Mouse (Mus musculus): ENCODE measurements around the gene Idh2. TPM values are rescaled to one million over a fixed set of nuclear protein-coding genes. Genes with fewer than 3 reads are reported as not detected.

The Idh2 gene
- polyA plus RNA-seq, 1 experiment from 2014 or later, result 629 TPM

DNA sequence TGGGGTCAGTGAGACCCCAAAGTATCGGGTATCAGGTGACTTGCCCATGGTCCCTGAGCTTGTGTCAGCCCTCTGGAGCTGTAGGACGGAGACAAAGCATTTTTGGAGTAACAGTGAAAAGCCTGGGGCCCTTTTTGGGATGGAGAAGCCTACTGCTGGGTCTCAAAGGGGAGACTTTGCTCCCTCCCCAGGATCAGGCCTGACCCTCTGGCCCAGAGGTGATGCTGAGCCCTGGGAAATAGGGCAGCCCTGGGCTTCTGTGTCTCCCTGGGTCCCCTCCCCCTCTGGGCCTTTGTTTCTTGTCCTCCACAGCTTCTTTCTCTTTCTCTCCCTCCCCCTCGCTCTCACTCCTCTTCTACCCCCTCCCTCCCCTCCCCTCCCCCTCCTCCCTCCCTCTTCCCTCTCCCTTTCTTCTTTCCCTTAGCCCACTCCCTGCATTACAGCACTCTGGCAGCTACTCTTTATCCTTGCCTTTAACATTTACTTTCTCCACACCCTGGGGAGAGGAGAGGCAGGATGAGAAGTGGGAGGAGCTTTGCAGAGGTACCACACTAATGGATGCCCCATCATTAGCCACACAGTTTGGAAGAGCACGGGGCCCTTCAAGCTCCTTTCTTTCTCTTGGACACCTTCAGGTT is 39.1 kb downstream of the Idh2 start:
- no peaks in the 10 kb centered on the region for H3K9me3 ChIP-seq (ENCODE audit: low read depth, low read length)
- H3K4me1 ChIP-seq (ENCODE audit: insufficient read depth), result peaks cover 32% of the 10 kb centered on the region
- H3K36me3 ChIP-seq (ENCODE audit: insufficient read depth), result 0 out of 2 replicates have a peak, but pooled peaks cover 3% of the 10 kb centered on the region
- no peak for TF ChIP-seq CTCF (IDR thresholded peaks at IDR 0.05; ENCODE audit: low read depth)
- no peak overlapping the region for H3K9ac ChIP-seq
- 26% methylated on average over 4 of the region's 4 CpGs for WGBS
- H3K27ac ChIP-seq (ENCODE audit: low read depth), result peak overlapping the region; percentile 52; the same call in 1 of the 2 replicates
- no peak overlapping the region for H3K4me3 ChIP-seq (ENCODE audit: low read depth, low read length)
- no peaks in the 10 kb centered on the region for H3K27me3 ChIP-seq (ENCODE audit: insufficient read depth, low read length)
- DNase-seq (no peak), ATAC-seq (ENCODE audit: insufficient read depth) (no peak)
- H3K4me2 ChIP-seq, result no peak overlapping the region

DNA sequence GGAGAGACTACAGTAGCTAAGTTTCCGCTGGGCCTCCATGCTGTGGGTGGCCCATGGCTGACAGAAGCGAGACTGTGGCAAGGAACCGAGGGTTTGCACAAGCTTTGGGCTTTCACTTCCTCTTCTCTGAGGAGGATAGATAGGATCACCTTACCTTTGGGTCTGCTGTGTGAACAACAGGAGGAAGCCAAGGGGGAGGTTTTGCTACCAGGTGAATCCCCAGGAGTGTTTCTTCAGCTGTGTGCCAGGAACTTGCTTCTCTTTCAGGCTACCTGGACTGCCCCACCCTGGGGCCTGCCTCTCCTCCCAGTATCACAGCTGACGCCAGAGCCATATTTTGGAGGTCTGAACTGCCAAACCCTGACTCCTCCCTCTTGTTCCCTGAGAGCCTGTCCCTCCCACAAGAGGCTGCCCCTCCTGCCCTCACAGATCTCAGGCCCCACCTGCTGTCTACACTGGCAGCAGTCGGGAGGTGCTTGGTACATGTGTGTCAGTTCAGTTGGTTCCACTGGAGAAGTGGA is 40.2 kb downstream of the Idh2 start:
- no peak overlapping the region for H3K4me3 ChIP-seq (ENCODE audit: low read depth, low read length)
- no peaks in the 10 kb centered on the region for H3K9me3 ChIP-seq (ENCODE audit: low read depth, low read length)
- H3K4me2 ChIP-seq, result no peak overlapping the region
- ATAC-seq (ENCODE audit: insufficient read depth), result peak; percentile 27; the same call in 1 of the 2 replicates
- H3K36me3 ChIP-seq (ENCODE audit: insufficient read depth), result no peaks in the 10 kb centered on the region
- peak; percentile 48 for DNase-seq
- H3K27ac ChIP-seq (ENCODE audit: low read depth), result no peak overlapping the region
- TF ChIP-seq CTCF (IDR thresholded peaks at IDR 0.05; ENCODE audit: low read depth), result peak; percentile 12; the same call in 1 of the 2 replicates
- H3K9ac ChIP-seq, result no peak overlapping the region
- 34% methylated on average over 5 of the region's 5 CpGs for whole genome bisulfite sequencing
- no peaks in the 10 kb centered on the region for H3K27me3 ChIP-seq (ENCODE audit: insufficient read depth, low read length)
- H3K4me1 ChIP-seq (ENCODE audit: insufficient read depth), result peaks cover 35% of the 10 kb centered on the region

DNA sequence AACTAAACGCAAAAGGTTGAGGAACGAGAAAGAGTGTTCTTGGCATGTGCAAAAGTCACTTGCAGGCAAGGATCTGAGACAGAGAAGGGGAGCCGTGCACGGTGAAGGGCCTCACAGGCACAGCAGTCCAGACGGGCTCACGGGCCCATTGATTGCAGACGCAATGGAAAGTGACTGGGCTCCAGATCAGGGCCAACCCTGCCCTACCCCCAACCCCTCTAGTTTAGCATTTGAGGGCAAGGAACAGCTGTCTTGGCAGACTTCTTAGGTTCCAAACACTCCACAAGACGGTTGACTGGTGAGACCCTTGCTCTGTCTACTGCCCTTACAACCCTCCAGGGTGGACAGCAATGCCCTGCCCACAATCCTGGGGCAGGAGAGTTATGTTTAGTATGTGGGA is 41.7 kb downstream of the Idh2 start:
- 76% methylated on average over 8 of the region's 8 CpGs for WGBS

DNA sequence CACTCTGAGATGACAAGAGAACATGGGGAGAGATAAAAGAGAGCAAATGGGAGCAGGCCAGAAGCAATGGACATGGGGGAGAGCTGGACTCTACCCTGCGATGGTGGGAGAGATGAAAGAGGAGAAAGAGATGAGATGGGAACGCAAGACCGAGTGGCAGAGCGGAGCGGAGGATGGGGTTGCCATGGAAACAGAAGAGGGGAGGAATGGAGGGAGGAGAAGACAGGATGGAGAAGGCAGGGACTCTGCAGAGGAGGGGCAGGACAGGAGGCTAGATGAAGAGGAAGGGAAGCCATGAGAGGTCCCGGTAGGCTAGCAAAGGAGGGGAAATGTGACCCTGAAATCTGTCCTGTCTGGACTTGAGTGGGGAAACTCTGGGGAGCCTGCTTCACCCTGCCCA is 42.9 kb downstream of the Idh2 start:
- Histone ChIP-seq H3K4me2 (no peak overlapping the region), H3K9ac (no peak overlapping the region), H3K27ac (ENCODE audit: low read depth) (no peak overlapping the region), H3K4me3 (ENCODE audit: low read depth, low read length) (no peak overlapping the region), H3K36me3 (ENCODE audit: insufficient read depth) (no peaks in the 10 kb centered on the region), H3K4me1 (ENCODE audit: insufficient read depth) (peaks cover 32% of the 10 kb centered on the region), H3K27me3 (ENCODE audit: insufficient read depth, low read length) (no peaks in the 10 kb centered on the region), H3K9me3 (ENCODE audit: low read depth, low read length) (no peaks in the 10 kb centered on the region)
- ATAC-seq (ENCODE audit: insufficient read depth) (no peak), DNase-seq (no peak)
- TF ChIP-seq CTCF (IDR thresholded peaks at IDR 0.05; ENCODE audit: low read depth), result no peak
- 55% methylated on average over 6 of the region's 6 CpGs for WGBS

More for the DNA sequence above, 41.7 kb downstream of the Idh2 start:
- ATAC-seq (ENCODE audit: insufficient read depth) (no peak), DNase-seq (no peak)
- Histone ChIP-seq H3K4me3 (ENCODE audit: low read depth, low read length) (no peak overlapping the region), H3K4me1 (ENCODE audit: insufficient read depth) (peaks cover 41% of the 10 kb centered on the region), H3K9ac (no peak overlapping the region), H3K27ac (ENCODE audit: low read depth) (peak overlapping the region; percentile 24; the same call in 1 of the 2 replicates), H3K4me2 (no peak overlapping the region), H3K36me3 (ENCODE audit: insufficient read depth) (no peaks in the 10 kb centered on the region), H3K27me3 (ENCODE audit: insufficient read depth, low read length) (no peaks in the 10 kb centered on the region), H3K9me3 (ENCODE audit: low read depth, low read length) (no peaks in the 10 kb centered on the region)
- TF ChIP-seq CTCF (IDR thresholded peaks at IDR 0.05; ENCODE audit: low read depth), result no peak

DNA sequence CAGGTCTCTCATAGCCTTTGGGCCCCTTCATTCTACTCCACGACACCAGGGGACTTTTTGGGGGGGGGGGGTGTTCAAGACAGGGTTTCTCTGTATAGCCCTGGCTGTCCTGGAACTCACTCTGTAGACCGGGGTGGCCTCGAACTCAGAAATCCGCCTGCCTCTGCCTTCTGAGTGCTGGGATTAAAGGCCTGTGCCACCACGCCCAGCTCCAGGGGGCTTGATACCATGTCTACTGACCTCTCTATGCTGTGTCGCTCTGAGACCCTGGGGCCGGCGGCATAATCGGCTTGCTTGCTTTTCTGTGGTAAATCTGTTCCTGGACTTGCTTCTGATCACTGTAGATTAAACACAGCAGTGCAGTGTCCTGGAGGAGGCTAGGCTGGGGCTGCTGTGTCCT is 44.0 kb downstream of the Idh2 start:
- Histone ChIP-seq H3K4me3 (ENCODE audit: low read depth, low read length) (no peak overlapping the region), H3K4me2 (no peak overlapping the region), H3K9me3 (ENCODE audit: low read depth, low read length) (no peaks in the 10 kb centered on the region), H3K36me3 (ENCODE audit: insufficient read depth) (no peaks in the 10 kb centered on the region), H3K27ac (ENCODE audit: low read depth) (no peak overlapping the region), H3K27me3 (ENCODE audit: insufficient read depth, low read length) (no peaks in the 10 kb centered on the region), H3K4me1 (ENCODE audit: insufficient read depth) (peaks cover 29% of the 10 kb centered on the region), H3K9ac (no peak overlapping the region)
- no peak for TF ChIP-seq CTCF (IDR thresholded peaks at IDR 0.05; ENCODE audit: low read depth)
- WGBS, result 88% methylated on average over 9 of the region's 9 CpGs
- DNase-seq (no peak), ATAC-seq (ENCODE audit: insufficient read depth) (no peak)

DNA sequence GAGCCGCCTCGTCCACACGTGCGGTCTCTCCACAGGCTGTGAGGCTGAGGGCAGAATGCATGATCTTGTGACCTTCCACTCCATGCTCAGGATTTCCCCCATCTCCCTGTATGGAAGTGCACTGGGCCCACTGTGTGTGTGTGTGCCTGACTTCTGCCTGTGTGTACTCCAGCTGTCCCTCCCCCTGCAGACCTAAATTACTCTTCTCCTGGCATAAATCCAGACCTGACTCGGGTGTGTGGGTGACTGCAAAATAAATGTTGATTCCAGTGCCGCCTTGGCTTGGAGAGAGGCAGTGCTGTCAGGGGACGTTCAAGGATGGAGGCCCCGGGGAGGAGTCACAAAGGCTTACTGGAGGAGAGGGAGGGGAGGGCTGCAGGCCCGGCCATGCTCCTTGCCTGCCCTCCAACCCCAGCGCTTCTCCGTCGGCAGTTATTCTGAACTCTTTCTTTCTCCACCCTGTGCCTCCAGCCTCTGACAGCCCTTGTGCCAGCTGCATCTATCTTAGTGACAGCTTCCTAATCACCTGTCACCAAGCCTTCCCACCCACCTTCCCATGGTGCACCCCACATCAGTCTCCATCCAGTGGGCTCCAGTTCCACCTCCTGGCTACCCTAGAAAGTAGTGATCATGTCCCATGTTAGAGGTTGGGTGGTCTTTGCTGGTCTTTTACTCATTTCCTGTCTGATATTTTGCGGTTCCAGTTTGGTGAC is 45.4 kb downstream of the Idh2 start:
- Histone ChIP-seq H3K36me3 (ENCODE audit: insufficient read depth) (no peaks in the 10 kb centered on the region), H3K27ac (ENCODE audit: low read depth) (peak overlapping the region; percentile 60; the same call in 1 of the 2 replicates), H3K9ac (peak overlapping the region; percentile 20), H3K9me3 (ENCODE audit: low read depth, low read length) (no peaks in the 10 kb centered on the region), H3K27me3 (ENCODE audit: insufficient read depth, low read length) (no peaks in the 10 kb centered on the region), H3K4me1 (ENCODE audit: insufficient read depth) (peaks cover 16% of the 10 kb centered on the region), H3K4me2 (peak overlapping the region; percentile 40), H3K4me3 (ENCODE audit: low read depth, low read length) (no peak overlapping the region)
- no peak; the same call in 1 of the 2 replicates for TF ChIP-seq CTCF (IDR thresholded peaks at IDR 0.05; ENCODE audit: low read depth)
- peak; percentile 88 for DNase-seq
- ATAC-seq (ENCODE audit: insufficient read depth), result peak; percentile 80
- WGBS, result 8% methylated on average over 13 of the region's 13 CpGs

DNA sequence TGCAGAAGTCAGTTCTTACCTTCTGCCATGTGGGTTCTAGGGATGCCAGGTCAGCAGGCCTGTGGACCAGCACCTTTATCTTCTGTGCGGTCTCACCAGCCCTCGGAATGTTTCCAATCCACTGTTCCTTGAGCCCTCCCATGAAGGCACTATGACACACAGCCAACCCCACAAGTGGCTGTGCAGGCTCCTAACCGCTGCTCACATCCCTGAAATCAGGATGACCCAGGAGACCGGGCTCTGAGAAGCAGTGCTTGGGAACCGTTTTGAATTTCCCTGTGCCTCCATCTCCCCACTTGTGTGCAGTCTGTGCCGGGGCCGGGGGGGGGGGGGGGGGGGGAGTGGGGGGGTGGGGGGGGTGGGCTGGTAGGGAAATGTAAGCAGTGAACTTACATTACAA is 46.9 kb downstream of the Idh2 start:
- no peaks in the 10 kb centered on the region for H3K36me3 ChIP-seq (ENCODE audit: insufficient read depth)
- H3K27ac ChIP-seq (ENCODE audit: low read depth), result no peak overlapping the region
- no peak overlapping the region for H3K4me2 ChIP-seq
- no peak overlapping the region for H3K9ac ChIP-seq
- no peaks in the 10 kb centered on the region for H3K9me3 ChIP-seq (ENCODE audit: low read depth, low read length)
- peaks cover 20% of the 10 kb centered on the region for H3K4me1 ChIP-seq (ENCODE audit: insufficient read depth)
- WGBS, result 57% methylated on average over 5 of the region's 7 CpGs
- H3K27me3 ChIP-seq (ENCODE audit: insufficient read depth, low read length), result no peaks in the 10 kb centered on the region
- no peak overlapping the region for H3K4me3 ChIP-seq (ENCODE audit: low read depth, low read length)
- ATAC-seq (ENCODE audit: insufficient read depth) (no peak), DNase-seq (no peak)
- no peak for TF ChIP-seq CTCF (IDR thresholded peaks at IDR 0.05; ENCODE audit: low read depth)
